Mouse (Mus musculus) A20 (cell line): ENCODE data around the gene Vsig10.
"Not testable (repeated sequence)": the region's sequence is repeated elsewhere in the genome, so short reads cannot be mapped to it uniquely, and the experiment has no call there.

ENCODE experiments used
- DNase-seq: peaks from one replicate; pipeline ENCODE4 v3.0.0-alpha.2; 2011; ENCODE audit warnings: low read depth, low spot score

Gene Vsig10

DNA sequence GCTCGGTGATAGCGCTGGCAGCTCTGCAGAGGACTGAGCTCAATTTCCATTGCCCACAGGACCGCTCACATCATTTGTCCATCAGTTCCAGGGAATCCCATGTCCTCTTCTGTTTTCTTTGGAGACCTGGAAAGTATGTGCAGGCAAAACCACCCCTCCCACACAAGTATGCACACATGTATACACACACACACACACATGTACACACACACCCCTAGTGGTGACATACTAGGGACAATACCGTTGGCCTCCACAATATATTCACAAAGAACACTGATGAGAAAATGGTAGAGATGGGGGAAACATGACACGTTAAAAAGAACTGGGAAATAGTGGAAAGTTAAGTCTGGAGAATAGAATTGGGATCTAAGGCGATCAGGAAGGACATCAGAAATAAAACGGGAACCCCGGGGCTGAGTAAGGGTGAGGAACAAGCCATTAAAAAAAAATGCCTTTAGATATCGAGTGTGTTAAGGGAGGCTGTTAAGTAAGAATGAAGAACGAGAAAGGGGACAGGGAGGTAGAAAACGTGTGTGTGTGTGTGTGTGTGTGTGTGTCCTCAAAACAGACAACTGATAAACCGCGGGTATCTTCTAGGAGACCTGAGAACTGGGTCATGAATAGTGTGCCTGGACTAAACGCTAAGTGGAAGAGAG lies 36.9 kb downstream of the Vsig10 start:
- DNase-seq: no peak

DNA sequence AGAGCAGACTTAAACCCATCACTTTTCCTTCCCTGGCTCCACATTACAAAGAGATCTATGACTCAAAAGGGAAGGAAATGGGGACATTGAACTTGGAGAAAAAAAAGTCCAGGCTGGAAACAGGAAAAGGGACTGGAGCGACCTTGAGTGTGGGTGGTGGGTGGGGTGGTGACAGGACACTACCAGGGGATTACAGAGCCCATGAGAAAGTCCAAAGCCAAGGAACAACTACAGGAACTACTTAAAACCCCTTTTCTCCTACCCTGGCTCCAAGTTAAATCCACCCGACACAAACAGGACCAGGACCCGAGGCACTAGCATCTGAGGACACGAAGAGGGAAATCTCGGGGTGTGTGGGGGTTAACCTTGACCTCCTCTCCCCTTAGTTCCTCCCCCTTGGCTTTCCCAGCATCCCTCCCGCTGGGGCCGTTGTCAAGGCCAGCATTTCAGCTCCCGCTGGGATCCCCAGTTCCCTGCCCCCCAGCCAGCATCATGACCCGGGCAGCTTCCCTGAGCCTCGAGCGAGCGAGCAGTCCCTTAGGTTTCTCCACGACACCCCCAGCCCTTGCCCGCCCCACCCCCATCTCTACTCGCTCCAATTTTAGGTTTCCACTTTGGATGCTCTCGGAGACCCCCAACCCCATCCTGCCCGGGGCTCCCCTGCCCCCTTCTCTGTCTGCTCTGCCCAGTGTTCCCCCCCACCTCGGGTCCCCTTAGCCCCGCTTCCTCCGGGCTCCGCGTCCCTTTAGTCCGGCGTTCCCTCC lies 37.7 kb downstream of the Vsig10 start:
- DNase-seq: peak; percentile 34

DNA sequence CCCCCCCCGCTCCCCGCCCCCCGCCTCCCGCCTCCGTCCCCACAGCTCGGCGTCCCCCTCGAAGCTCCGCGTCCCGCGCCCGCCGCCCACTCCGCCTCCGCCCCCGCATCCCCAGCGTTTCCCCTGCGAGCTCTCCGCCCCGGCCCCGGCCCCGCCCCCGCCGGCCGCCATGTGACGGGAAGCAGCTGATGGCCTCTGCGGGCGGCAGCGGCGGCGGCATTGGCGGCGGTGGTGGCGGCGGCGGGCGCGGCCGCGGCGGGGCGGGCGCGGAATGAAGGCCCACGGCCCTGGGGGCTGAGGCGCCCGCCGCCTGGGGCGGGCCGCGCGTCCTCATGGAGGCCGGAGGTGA lies 38.2 kb downstream of the Vsig10 start, which contains the start of gene Wsb2:
Wsb2 (plus strand) TSS at position 176 of the 349 bp plus-strand sequence.
- peak; percentile 59 for DNase-seq

DNA sequence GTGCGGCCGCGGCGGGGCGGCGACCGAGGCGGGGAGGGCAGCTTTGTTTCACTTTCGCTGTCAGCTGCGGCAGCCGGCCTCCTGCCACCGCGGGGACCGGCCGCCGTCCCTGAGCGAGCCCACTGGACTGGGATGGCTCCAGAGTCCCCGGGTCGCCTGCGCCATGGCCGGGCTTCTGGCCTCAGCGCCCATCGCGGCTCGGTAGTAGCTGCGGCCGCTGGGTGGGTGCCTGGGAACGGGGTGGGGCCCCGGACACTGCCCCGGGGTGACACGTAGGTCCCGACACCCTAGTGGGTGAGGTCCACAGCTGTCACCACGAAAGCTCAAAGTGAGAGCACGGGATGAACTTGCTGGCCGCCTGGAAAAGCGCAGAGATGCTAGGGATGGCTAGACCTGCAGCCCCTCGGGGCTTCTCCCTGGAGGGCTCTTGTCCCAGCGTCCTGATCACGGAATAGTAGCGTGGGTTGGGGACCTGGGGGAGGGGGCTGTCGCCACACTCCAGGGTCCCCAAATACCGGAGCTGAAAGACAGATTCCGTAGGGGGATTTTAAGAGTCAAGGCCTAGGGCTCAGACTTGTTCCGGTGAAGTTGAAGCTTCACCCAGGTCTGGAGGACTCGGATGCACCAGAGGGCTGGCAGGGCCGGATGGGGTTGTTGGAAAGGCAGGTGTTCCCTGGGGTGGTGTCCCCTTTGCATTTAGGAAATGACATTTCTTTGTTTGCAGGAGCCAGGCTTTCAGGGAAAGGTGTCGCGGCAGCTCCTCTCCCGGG lies 38.8 kb downstream of the Vsig10 start:
- DNase-seq: peak; percentile 61

DNA sequence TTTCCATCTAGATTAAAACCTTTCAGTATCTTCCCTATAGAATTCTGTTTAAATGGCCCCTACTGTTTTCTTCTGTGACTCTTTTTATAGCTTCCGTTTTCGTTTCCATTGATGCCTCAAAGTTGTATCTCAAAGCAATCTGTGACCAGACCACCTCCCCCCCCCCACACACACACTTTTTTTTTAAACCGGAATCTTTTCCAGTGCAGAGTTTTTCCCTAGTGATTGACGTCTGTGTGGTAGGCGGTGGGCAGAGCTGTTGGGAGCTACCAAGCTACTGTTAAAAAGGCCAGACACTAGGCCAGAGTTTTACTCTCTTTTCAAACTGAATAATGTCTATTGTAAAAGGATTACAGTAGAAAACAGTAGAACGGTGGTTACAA lies 39.4 kb downstream of the Vsig10 start:
- no peak for DNase-seq

DNA sequence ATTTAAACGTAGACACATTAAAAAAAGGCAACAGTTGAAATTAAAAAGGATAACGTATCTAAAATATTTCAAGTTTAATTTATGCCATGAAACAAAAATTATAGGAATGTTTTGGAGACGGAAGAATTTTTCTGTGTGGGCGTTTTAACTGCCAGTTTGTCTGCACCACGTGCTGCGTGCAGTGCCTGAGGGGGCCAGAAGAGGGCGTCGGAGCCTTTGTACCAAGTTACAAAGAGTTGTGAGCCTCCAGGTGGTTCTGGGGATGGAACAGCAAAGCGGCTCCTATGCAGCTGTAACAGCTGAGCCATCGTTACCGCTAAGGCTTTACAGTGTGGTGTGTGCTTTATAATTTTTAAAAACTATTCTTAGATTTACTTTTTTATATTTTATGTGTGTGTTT lies 39.8 kb downstream of the Vsig10 start:
- peak; percentile 86 for DNase-seq

DNA sequence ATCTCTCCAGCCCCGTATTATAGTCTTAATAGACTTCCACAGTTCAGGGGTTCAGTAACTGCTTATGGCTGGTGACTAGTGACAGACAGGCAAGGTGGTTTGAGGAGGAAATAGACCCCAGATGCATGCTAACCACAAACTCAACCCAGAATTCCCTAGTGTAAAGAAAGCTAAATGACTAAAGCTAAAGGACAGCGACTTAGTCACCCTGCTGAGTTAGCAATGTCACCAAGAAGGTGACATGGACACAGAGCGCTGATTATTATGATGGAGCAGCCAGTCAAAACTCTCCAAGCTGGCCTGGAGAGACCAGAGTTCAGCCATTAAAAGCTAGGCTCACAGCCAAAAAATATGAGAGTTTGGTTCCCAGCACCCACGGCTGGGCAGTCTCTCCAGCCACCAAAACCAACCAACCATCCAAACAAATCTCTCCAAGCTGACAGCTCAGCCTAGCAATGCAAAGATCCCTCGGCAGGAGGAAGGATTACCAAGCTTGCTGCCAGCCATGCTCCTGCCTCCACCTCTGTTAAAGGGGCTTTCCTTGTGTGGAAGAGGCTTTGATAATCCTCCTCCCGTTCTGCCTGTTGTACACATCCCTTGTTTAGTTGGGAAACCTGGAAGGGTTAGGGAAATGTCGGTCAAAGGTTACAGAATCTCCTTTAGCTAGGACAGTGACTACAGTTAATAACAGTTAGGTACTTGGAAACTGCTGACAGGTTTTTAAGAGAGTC lies 40.8 kb downstream of the Vsig10 start:
- no peak for DNase-seq

DNA sequence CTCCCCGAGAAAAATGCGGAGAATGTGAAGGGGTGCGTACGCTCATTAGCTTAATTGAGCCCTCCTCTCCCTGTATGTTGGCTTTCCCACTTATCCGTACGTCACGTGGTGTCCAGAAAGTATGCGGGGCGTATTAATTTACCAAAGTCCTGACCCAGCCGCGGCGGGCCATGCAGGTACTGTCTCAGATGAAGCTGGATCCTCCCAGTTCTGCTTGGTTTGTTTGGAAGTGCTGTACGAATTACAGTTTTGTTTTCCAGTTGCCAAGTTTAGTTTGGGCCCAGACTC lies 41.3 kb downstream of the Vsig10 start:
- no peak for DNase-seq

DNA sequence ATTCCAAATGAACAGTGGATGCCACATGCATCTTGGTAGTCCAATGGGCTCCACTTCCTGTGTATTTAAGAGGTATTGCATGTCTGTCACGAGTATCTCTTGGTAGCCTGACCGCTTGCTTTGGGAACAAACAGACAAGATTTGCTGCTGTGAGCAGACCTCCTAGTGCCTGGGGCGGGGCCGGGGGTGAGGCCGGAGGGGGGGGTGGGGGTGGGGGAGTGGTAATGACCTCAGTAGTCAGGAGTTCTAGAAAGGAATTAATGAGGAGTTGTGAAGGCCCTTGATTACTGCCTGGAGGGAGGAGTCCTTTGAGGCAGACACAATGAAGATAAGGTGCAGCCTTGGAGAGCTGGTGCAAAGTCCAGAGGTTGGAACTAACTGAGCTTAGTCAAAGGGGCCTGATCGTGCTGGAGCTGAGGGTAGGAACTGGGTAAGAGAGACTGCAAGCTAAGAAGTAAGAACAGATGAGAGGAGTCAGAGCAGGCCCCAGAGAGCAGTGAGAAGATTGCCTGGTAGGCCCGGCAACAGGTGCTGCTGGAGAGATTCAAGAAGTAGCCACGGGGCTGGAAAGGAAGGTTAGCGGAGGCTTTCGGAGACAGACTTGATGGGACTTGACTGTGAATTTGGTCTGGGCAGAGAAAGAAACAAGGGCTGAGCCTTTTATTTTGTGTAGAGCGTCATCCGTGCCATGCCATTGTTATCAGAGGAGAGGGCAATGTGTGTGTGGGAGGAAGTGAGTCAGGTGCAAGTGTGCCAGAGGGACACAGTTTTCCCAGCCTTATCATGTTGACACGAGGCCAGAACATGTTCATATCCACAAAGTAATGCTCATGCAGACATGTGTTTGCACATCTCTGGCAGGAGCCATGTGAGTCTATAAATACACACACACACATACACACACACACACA lies 42.0 kb downstream of the Vsig10 start:
- no peak for DNase-seq

DNA sequence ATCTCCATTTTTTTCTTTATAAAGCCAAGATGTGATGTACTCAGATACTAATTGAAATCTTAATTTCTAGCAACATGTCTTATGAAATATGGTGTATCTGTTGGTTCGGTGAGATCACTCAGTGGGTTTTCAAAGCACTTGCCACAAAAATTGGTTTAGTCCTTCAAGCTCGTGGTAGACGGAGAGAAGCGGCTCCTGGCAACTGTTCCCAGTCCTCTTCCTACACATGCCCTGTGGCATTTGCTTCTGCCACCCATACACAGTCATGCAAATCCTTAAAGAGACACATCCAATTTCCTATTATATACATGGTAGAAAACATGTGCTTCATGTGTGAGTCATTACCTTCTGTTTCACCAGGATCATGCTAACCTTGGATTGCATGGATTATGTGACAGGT lies 42.7 kb downstream of the Vsig10 start:
- no peak for DNase-seq

DNA sequence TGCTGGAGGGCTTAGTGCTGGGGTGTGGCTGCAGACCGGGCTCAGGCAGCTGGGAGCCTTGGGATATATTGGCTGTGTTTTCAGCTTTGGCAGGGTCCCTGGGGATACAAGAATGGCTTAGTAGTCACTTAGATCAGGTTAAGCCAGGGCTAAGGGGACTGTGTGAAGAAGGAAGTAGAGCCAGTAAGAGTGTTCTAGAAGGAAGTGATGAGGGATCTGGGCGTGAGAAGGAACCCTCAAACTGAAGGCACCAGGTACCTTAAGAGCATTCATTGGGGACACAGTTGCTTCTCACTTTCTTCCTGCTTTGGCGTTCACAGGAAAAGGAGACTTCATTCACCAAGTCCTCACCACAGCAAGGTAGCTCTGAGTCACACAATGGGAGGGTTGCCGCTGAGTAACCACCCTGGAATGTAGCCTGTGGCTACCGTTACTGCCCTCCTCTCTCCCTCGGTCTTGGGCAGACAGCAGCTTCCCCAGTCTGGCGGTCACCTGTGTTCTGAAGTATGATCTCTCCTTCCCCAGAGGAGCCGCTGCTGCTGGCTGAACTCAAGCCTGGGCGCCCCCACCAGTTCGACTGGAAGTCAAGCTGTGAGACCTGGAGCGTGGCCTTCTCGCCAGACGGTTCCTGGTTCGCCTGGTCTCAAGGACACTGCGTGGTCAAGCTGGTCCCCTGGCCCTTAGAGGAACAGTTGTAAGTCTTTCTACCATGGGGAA lies 44.3 kb downstream of the Vsig10 start:
- no peak for DNase-seq

DNA sequence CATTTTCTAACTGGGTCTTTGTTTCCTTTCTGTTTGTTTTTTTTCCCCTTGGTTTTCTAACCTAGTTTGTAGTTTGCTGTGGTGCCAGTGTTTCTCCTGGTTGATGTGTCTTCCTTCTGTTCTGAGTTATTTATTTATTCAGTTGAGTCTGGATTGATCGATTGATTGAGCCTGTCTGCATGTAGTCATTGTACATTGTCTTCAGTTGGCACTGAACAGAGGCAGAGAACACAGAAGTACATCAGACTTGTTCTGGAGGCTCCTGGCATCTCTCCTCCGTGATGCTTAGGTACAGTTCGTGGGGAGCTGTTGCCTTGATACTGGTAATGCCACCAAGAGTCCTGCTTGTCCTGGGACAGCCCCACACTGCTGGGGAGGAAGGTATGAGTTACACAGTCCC lies 45.9 kb downstream of the Vsig10 start:
- no peak for DNase-seq

DNA sequence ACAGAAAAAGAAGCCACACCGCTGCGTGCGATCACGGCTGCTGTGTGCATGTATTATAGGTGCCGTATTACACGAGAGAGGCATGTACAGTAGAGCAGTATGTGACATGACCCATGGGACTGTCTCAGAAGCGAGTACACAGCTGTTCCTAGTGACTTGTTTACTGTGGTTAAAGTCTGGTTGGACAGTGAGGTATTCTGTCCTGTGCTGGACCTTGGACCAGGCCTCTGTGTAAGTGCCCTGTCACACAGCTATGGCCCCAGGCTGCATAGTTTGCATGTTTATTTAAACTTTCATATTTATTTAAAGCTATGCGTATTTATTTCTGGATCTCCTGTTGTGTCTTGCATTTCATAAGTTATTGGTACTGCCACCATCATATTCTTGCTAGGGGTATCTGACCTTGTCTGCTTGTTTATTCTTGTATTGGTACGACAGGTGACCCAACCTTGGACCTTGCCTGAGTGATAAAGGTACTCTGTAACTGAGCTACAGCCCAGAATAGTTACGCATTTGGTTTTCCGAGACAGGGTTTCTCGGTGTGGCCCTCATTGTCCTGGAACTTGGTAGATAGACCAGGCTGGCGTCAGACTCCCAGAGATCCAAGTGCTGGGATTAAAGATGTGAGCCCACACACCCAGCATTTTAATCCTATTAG lies 47.1 kb downstream of the Vsig10 start:
- no peak for DNase-seq

DNA sequence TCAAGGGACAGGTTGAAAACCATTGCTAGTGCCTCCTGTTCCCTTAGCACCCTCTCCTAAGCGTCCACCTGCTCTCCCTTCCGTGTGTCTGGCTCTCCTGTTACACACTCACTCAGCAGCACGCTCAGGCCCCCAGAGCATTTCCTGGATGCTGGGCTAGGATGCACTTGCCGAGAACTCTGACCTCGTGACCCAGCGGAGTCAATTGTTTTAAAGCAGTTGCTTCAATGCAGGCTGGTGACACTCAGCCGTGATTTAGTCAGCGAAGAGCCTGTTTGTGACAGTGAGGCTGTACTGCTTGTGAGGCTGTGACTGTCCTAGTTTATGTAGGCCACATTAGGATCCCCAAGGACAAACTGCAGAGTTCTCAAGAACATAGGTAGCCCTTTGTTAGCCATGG lies 48.3 kb downstream of the Vsig10 start:
- no peak for DNase-seq

DNA sequence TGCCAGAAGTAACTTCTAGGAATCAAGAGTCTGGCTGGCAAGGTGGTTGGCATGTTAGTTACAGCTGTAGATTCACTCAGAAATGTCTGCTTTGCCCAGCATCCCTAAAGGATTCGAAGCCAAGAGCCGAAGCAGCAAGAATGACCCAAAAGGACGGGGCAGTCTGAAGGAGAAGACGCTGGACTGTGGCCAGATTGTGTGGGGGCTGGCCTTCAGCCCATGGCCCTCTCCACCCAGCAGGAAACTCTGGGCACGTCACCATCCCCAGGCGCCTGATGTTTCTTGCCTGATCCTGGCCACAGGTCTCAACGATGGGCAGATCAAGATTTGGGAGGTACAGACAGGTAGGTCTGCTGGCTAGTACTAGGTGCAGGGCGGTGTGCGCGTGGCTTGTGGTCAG lies 51.7 kb downstream of the Vsig10 start:
- no peak for DNase-seq

DNA sequence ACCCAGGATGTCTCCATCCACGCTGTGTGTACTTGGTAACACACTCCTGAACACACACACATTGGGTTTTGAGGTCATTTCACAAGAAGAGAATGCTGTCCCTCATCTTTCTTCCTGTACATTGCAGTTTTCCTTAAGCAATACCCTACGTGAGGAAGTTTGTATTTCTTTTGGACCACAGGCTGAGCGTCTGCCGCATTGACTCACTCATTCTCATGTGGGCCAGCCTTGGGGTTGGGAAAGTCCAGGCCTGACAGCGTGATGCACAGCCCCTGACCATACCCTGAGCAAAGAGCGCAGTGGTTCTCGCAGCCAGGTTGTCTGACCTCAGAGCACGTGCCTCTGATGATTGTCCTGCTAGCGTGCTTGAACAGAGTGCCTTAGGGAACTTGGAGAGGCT lies 54.5 kb downstream of the Vsig10 start:
- no peak for DNase-seq

DNA sequence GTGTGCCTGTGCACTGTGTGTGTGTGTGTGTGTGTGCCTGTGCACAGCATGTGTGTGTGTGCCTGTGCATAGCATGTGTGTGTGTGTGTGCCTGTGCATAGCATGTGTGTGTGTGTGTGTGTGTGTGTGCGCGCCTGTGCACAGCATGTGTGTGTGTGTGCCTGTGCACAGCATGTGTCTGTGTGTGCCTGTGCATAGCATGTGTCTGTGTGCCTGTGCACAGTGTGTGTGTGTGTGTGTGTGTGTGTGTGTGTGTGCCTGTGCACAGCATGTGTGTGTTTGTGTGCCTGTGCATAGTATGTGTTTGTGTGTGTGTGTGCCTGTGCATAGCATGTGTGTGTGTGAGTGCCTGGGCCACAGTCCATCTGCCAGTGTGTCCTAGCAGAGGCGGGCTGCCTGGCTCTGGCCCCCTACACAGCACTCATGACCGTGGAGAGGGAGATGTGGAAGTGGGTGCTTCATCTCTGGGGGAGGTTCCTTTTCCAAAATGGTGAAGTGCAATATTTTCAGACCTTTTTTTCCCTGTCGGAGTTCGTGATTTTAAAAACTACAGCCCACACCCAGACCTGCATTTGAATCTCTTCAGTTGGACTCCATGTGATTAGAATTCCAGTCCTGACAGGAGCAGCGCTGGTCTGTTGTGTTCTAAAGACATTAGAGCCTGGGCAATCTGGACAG lies 55.6 kb downstream of the Vsig10 start:
- no peak for DNase-seq

DNA sequence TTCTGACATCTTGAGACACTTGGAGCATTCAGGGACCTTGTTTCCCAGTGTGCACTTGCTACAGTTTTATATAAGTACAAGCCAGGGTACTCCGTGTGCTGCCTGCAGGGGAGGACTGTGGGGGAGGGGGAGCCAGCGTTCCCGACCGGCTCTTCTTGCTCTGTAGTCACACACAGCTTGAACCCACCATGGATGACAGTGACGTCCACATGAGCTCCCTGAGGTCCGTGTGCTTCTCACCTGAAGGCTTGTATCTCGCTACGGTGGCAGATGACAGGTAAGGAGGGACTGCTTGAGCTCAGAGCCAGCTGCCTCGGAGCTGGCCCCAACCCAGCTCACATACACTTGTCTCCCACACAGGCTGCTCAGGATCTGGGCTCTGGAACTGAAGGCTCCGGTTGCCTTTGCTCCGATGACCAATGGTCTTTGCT lies 57.5 kb downstream of the Vsig10 start:
- no peak for DNase-seq

DNA sequence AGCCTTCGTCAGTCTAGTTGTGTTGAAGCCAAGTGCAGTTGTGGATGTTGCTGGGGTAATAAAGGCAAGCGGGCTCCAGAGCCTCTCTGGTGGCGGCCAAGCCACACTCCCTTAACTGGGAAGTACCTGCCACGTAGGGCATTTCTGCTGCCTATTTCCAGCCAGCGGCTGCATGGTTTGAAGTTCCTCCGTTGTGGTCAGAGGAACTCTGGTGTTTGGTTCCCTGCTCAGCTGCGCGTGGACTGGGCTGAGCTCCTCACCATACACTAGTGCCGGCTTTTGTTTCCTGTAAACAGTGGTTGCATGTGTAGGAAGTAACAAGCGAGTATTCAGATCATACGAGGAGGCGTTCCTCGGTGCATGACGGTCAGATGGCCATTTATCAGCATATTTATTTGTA lies 58.8 kb downstream of the Vsig10 start:
- not testable (repeated sequence) for DNase-seq
